Comparison of ENCODE assay signal across 22 mouse cellular contexts in the genomic region with DNA sequence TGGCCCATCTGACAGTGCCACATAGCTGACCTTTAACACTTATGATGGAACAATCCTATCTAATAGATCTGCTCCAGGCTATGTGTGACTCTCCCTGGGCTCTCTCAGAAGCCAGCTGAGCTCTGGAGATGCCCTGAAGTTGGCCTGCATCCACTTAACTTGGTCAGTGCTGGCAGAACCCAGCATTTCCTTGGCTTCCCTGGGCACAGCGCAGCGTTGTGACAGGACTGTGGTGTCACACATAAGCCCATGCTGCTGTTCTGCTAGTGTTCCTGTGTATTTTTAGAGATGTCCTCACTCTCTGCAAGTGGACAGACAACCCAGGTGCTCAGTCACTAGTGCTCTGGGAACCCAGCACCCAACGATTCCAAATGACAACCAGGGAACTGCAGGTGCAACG. TPM values are rescaled to one million over a fixed set of nuclear protein-coding genes. Genes with fewer than 3 reads are reported as not detected.
DNase-seq lines count a peak whose midpoint lies in the region; ATAC-seq and TF ChIP-seq lines count a peak whose summit lies in the region.
"Had no signal": no experiment of that assay in that cellular context is flagged by ENCODE, and none has a peak within 500 bp of the region (broad histone marks: within the 10 kb centered on the region; RNA-seq: fewer than 3 reads in every experiment).

No protein-coding gene starts in this region.

- 59% methylated on average over 4 of the region's 4 CpGs for WGBS in heart, adult 2 months
- WGBS in heart, embryonic 11.5 days (ENCODE audit: insufficient replicate concordance): 65% methylated on average over 4 of the region's 4 CpGs
- WGBS in heart, embryonic 13.5 days: 48% methylated on average over 4 of the region's 4 CpGs
- 40% methylated on average over 4 of the region's 4 CpGs for WGBS in heart, embryonic 14.5 days
- 48% methylated on average over 4 of the region's 4 CpGs for WGBS in heart, embryonic 16.5 days

- peak; percentile 44 to 57 for DNase-seq in heart, adult 2 months
- DNase-seq in heart, postnatal 14 days: no peak
- DNase-seq in frontal cortex, postnatal 10 days (ENCODE audit: low spot score in 2 of 2): no peak
- DNase-seq: adrenal gland, adult 2 months; adrenal gland, postnatal 25 days; cerebellum, adult 18-20 months; cerebellum, adult 9-11 months; cerebellum, postnatal 36 days; gastrocnemius, postnatal 36 days; kidney, adult 11 months; kidney, adult 9 months had no signal

- H3K36me3 ChIP-seq in heart, adult 2 months (ENCODE audit: control insufficient read depth, insufficient read depth, low read length): no peaks in the 10 kb centered on the region
- H3K36me3 ChIP-seq in heart, embryonic 11.5 days (ENCODE audit: control insufficient read depth, insufficient read depth, low read length): peaks cover 10% of the 10 kb centered on the region
- H3K36me3 ChIP-seq in heart, embryonic 13.5 days: peaks cover 55% of the 10 kb centered on the region
- H3K36me3 ChIP-seq in heart, embryonic 14.5 days (ENCODE audit: control insufficient read depth, insufficient read depth, low read length): peaks cover 54% of the 10 kb centered on the region
- peaks cover 5% of the 10 kb centered on the region for H3K36me3 ChIP-seq in heart, embryonic 16.5 days (ENCODE audit: control insufficient read depth, insufficient read depth)

- peak overlapping the region; percentile 54 for H3K27ac ChIP-seq in heart, adult 2 months
- no peak overlapping the region for H3K27ac ChIP-seq in heart, embryonic 11.5 days (ENCODE audit: low read depth, low read length)
- peak overlapping the region; percentile 65 for H3K27ac ChIP-seq in heart, embryonic 13.5 days (replicated peaks)
- peak overlapping the region; percentile 61 to 71 for H3K27ac ChIP-seq in heart, embryonic 14.5 days (replicated peaks in 1 of 2; ENCODE audit: control insufficient read depth in 1 of 2, insufficient read depth in 1 of 2, low read depth in 2 of 2, low read length in 2 of 2)
- H3K27ac ChIP-seq in heart, embryonic 16.5 days (ENCODE audit: low read length): peak overlapping the region; percentile 80
- H3K27ac ChIP-seq: embryonic facial prominence, embryonic 13.5 days; forebrain, embryonic 12.5 days; hindbrain, embryonic 12.5 days; hindbrain, postnatal 0 days had no signal

- no peak overlapping the region for H3K4me2 ChIP-seq in heart, embryonic 11.5 days
- H3K4me2 ChIP-seq in heart, embryonic 13.5 days: no peak overlapping the region
- no peak overlapping the region for H3K4me2 ChIP-seq in heart, embryonic 14.5 days (ENCODE audit: low read length)
- no peak overlapping the region for H3K4me2 ChIP-seq in heart, embryonic 16.5 days (ENCODE audit: low read depth, low read length)
- H3K4me2 ChIP-seq: embryonic facial prominence, embryonic 13.5 days; forebrain, embryonic 12.5 days; hindbrain, embryonic 12.5 days had no signal

- peaks cover 1% of the 10 kb centered on the region for H3K4me1 ChIP-seq in heart, adult 2 months (ENCODE audit: control insufficient read depth, insufficient read depth, low read length)
- H3K4me1 ChIP-seq in heart, embryonic 11.5 days (ENCODE audit: control insufficient read depth, insufficient read depth, low read length): peaks cover 11% of the 10 kb centered on the region; the same call in 1 of the 2 replicates
- H3K4me1 ChIP-seq in heart, embryonic 13.5 days: peaks cover 43% of the 10 kb centered on the region
- peaks cover 13 to 32% of the 10 kb centered on the region in 2 experiments for H3K4me1 ChIP-seq in heart, embryonic 14.5 days (ENCODE audit: control insufficient read depth in 2 of 2, insufficient read depth in 2 of 2, low read length in 2 of 2)
- H3K4me1 ChIP-seq in heart, embryonic 16.5 days (ENCODE audit: control insufficient read depth, insufficient read depth, low read length): peaks cover 28% of the 10 kb centered on the region

- H3K9ac ChIP-seq in heart, adult 2 months (ENCODE audit: low read depth, low read length): no peak overlapping the region
- no peak overlapping the region for H3K9ac ChIP-seq in heart, embryonic 11.5 days (ENCODE audit: low read depth, low read length)
- peak overlapping the region; percentile 38; the same call in 1 of the 2 replicates for H3K9ac ChIP-seq in heart, embryonic 13.5 days
- H3K9ac ChIP-seq in heart, embryonic 14.5 days (ENCODE audit: low read length): no peak overlapping the region; the same call in 1 of the 2 replicates
- H3K9ac ChIP-seq in heart, embryonic 16.5 days (ENCODE audit: low read length): peak overlapping the region; percentile 26; the same call in 1 of the 2 replicates
- H3K9ac ChIP-seq: embryonic facial prominence, embryonic 13.5 days; forebrain, embryonic 12.5 days; hindbrain, embryonic 12.5 days had no signal

- intact Hi-C loops in heart, adult 2 months (cut with DNase I): no loop called here
- intact Hi-C loops in heart, postnatal 14 days (cut with DNase I): no loop called here

- H3K9me3 ChIP-seq in heart, embryonic 11.5 days (replicated peaks; ENCODE audit: control insufficient read depth, low read length): no peaks in the 10 kb centered on the region
- no peaks in the 10 kb centered on the region for H3K9me3 ChIP-seq in heart, embryonic 13.5 days
- H3K9me3 ChIP-seq in heart, embryonic 14.5 days (ENCODE audit: control insufficient read depth, low read length): no peaks in the 10 kb centered on the region
- no peaks in the 10 kb centered on the region for H3K9me3 ChIP-seq in heart, embryonic 16.5 days (replicated peaks; ENCODE audit: control insufficient read depth, low read length)
- H3K9me3 ChIP-seq: embryonic facial prominence, embryonic 13.5 days; forebrain, embryonic 12.5 days; hindbrain, embryonic 12.5 days had no signal

- no peak for TF ChIP-seq CTCF in heart, adult 2 months (IDR thresholded peaks at IDR 0.05)

- peak; percentile 70; the same call in 1 of the 2 replicates for TF ChIP-seq EP300 in heart, adult 2 months (IDR thresholded peaks at IDR 0.05; ENCODE audit: insufficient read depth, low read depth, low read length)

- H3K27me3 ChIP-seq in heart, adult 2 months (ENCODE audit: control insufficient read depth, insufficient read depth, low read length): no peaks in the 10 kb centered on the region
- no peaks in the 10 kb centered on the region for H3K27me3 ChIP-seq in heart, embryonic 11.5 days (ENCODE audit: control insufficient read depth, insufficient read depth, low read length)
- no peaks in the 10 kb centered on the region for H3K27me3 ChIP-seq in heart, embryonic 13.5 days (replicated peaks)
- H3K27me3 ChIP-seq in heart, embryonic 14.5 days (ENCODE audit: control insufficient read depth, insufficient read depth, low read length): no peaks in the 10 kb centered on the region
- no peaks in the 10 kb centered on the region for H3K27me3 ChIP-seq in heart, embryonic 16.5 days (ENCODE audit: control insufficient read depth, insufficient read depth, low read length)
- H3K27me3 ChIP-seq: embryonic facial prominence, embryonic 13.5 days; forebrain, embryonic 12.5 days; hindbrain, embryonic 12.5 days; Patski had no signal

- no peak for ATAC-seq in heart, embryonic 11.5 days (replicated peaks; ENCODE audit: insufficient number of reproducible peaks, low FRiP score, low TSS enrichment)
- peak; percentile 27; the same call in 1 of the 2 replicates for ATAC-seq in heart, embryonic 13.5 days (ENCODE audit: extremely low read depth, insufficient number of reproducible peaks, low FRiP score, low TSS enrichment)
- ATAC-seq in heart, embryonic 14.5 days (ENCODE audit: insufficient number of reproducible peaks, insufficient read depth, low FRiP score, low read depth): peak; percentile 32; the same call in 1 of the 2 replicates
- peak; percentile 71 for ATAC-seq in heart, embryonic 16.5 days (replicated peaks; ENCODE audit: extremely low read depth, insufficient read depth, low FRiP score)
- ATAC-seq: forebrain, embryonic 16.5 days; hindbrain, postnatal 0 days had no signal

- H3K4me3 ChIP-seq in heart, adult 2 months: no peak overlapping the region
- H3K4me3 ChIP-seq in heart, embryonic 11.5 days (ENCODE audit: low read depth, low read length): no peak overlapping the region
- no peak overlapping the region for H3K4me3 ChIP-seq in heart, embryonic 13.5 days
- H3K4me3 ChIP-seq in heart, embryonic 14.5 days (ENCODE audit: control insufficient read depth in 1 of 2, insufficient read depth in 1 of 2, low read depth in 1 of 2, low read length in 2 of 2): no peak overlapping the region
- no peak overlapping the region for H3K4me3 ChIP-seq in heart, embryonic 16.5 days (ENCODE audit: low read length)
- H3K4me3 ChIP-seq: embryonic facial prominence, embryonic 13.5 days; forebrain, embryonic 12.5 days; hindbrain, embryonic 12.5 days had no signal

- no peak for TF ChIP-seq POLR2A in heart, adult 2 months (IDR thresholded peaks at IDR 0.05; ENCODE audit: insufficient read depth, low read depth, low read length)

- no peaks in the 10 kb centered on the region for H3K79me2 ChIP-seq in heart, adult 2 months (replicated peaks; ENCODE audit: control insufficient read depth, insufficient read depth, low read length)

RNA-seq across cellular contexts. Expression of a gene that starts 26.7 kb away (rescaled TPM):
- total RNA-seq in heart, adult 2 months (2021): 10 to 100 TPM; 38.5 to 43.9 TPM
- 51.0 and 75.1 TPM in 2 replicates for polyA plus RNA-seq in heart, adult 2 months (2012; rRNA removed)
- 111 and 114 TPM in 2 replicates for polyA plus RNA-seq in heart, embryonic 11.5 days (2014; fragmentation: Nextera tagmentation; extraction: Ambion mirVana)
- polyA plus RNA-seq in heart, embryonic 13.5 days (2015; fragmentation: Nextera tagmentation; extraction: Ambion mirVana): 87.6 and 91.3 TPM in 2 replicates
- 10 to 100 TPM; 59.3 to 60.7 TPM for total RNA-seq in heart, postnatal 14 days (2021)
- 106 and 115 TPM in 2 replicates for polyA plus RNA-seq in heart, embryonic 14.5 days (2014; fragmentation: Nextera tagmentation; extraction: Ambion mirVana)
- 61.8 and 73.3 TPM in 2 replicates for polyA plus RNA-seq in heart, embryonic 16.5 days (2015; fragmentation: Nextera tagmentation; extraction: Ambion mirVana)
- total RNA-seq: CH12.LX had no signal

Comparison
In these comparisons a context has a peak if more than half of its experiments do, and no peak if none do; other contexts are left out.
1. DNase-seq: peak in heart, adult 2 months (2 of 2); none in heart, postnatal 14 days (0 of 2) and frontal cortex, postnatal 10 days (0 of 2).
2. H3K9ac ChIP-seq: peak in heart, embryonic 13.5 days (single experiment) and heart, embryonic 16.5 days (single experiment); none in heart, adult 2 months (single experiment), heart, embryonic 11.5 days (single experiment) and heart, embryonic 14.5 days (single experiment).